Mouse (Mus musculus): ENCODE results near the gene Gse1.

DNA sequence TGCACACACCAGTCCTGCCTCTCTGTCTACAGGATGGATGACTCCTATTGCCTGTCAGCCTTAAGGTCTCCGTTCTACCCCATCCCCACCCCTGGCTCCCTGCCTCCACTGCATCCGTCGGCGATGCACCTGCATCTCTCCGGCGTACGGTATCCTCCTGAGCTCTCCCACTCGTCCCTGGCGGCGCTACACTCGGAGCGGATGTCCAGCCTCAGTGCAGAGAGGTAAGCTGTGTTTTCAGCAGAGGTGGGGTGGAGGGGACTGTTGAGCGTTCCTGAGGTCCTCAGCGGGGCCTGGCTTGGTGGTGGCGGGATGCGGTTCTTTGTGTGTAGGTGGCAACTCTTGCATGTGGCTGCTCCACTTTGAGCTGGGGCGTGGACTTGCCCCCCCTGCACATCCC, 339.5 kb downstream of the Gse1 start:
- no peak for TF ChIP-seq ZC3H11A (IDR thresholded peaks at IDR 0.05; ENCODE audit: borderline replicate concordance, low read depth, low read length)
- no peak for TF ChIP-seq CHD2 (IDR thresholded peaks at IDR 0.05; ENCODE audit: low read depth, low read length)
- no peak for TF ChIP-seq ZNF384 (IDR thresholded peaks at IDR 0.05; ENCODE audit: low read depth, low read length)
- TF ChIP-seq HCFC1 (IDR thresholded peaks at IDR 0.05; ENCODE audit: borderline replicate concordance, insufficient read depth, low read length) = no peak
